Mouse (Mus musculus) left cerebral cortex, adult 2 months (tissue): ENCODE results near the gene Fndc3b. TPM values are rescaled to one million over a fixed set of nuclear protein-coding genes. Genes with fewer than 3 reads are reported as not detected.

Source experiments
- DNase-seq, 2 experiments: peaks; one replicate each; pipeline ENCODE4 v3.0.0; 2021 to 2022; ENCODE audit warnings: low spot score in 2 of 2, mixed read lengths in 1 of 2; ENCODE audit errors: extremely low spot score in 1 of 2
- H3K27ac ChIP-seq: fragments of 200-600 bp; 2 replicates; pipeline ENCODE4 v1.8.1; 2022
- H3K4me3 ChIP-seq: fragments of 200-600 bp; 2 replicates; pipeline ENCODE4 v1.8.1; 2022
- CTCF ChIP-seq: fragments of 200-600 bp; IDR thresholded peaks from 2 replicates; pipeline ENCODE4 v1.8.1; 2022; ENCODE audit warnings: antibody characterized with exemption, mild to moderate bottlenecking, moderate library complexity
- intact Hi-C: fragments of 180-260 bp; cut with DNase I; formaldehyde crosslinking; loops from one replicate; pipeline ENCODE4 v1.15.1; 2025
- total RNA-seq, 2 experiments: library from RNA; stranded (reverse); gene quantifications; 2 replicates each; pipeline ENCODE4 v1.2.3; 2021

The Fndc3b gene
- total RNA-seq, 2 experiments from 2014 or later = 25.1 to 27.7 TPM

GRCm38 (mm10) chr3:27655673-27656072, 55.4 kb downstream of the Fndc3b start:
- intact Hi-C loops = no loop called here
- H3K27ac ChIP-seq = no peak overlapping the region
- no peak for TF ChIP-seq CTCF
- H3K4me3 ChIP-seq = no peak overlapping the region
- no peak for DNase-seq

GRCm38 (mm10) chr3:27655042-27655441, 56.1 kb downstream of the Fndc3b start:
- TF ChIP-seq CTCF = no peak
- no peak for DNase-seq
- intact Hi-C loops = no loop called here

GRCm38 (mm10) chr3:27652451-27653011, 58.6 kb downstream of the Fndc3b start:
- no peak overlapping the region for H3K27ac ChIP-seq
- H3K4me3 ChIP-seq = no peak overlapping the region
- no peak; the same call in 1 of the 2 replicates for TF ChIP-seq CTCF
- no peak for DNase-seq
- intact Hi-C loops = no loop called here

More at GRCm38 (mm10) chr3:27655042-27655441, 56.1 kb downstream of the Fndc3b start:
- Histone ChIP-seq H3K27ac (no peak overlapping the region), H3K4me3 (no peak overlapping the region)

- intact Hi-C loops = no loop called here
- Histone ChIP-seq H3K4me3 (no peak overlapping the region), H3K27ac (no peak overlapping the region; the same call in 1 of the 2 replicates)
- no peak for DNase-seq
- TF ChIP-seq CTCF = no peak
These were observed 59.4 kb downstream of the Fndc3b start for GRCm38 (mm10) chr3:27651731-27652130.

GRCm38 (mm10) chr3:27650083-27650482, 61.0 kb downstream of the Fndc3b start:
- Histone ChIP-seq H3K4me3 (no peak overlapping the region), H3K27ac (no peak overlapping the region)
- no peak for TF ChIP-seq CTCF
- DNase-seq = no peak
- intact Hi-C loops = no loop called here

GRCm38 (mm10) chr3:27649316-27649715, 61.8 kb downstream of the Fndc3b start:
- no peak for DNase-seq
- Histone ChIP-seq H3K4me3 (no peak overlapping the region), H3K27ac (no peak overlapping the region)
- TF ChIP-seq CTCF = no peak
- intact Hi-C loops = no loop called here

GRCm38 (mm10) chr3:27642381-27642780, 68.7 kb downstream of the Fndc3b start:
- H3K27ac ChIP-seq = no peak overlapping the region
- DNase-seq = no peak
- H3K4me3 ChIP-seq = no peak overlapping the region
- intact Hi-C loops = no loop called here
- TF ChIP-seq CTCF = no peak

GRCm38 (mm10) chr3:27639701-27640100, 71.4 kb downstream of the Fndc3b start:
- Histone ChIP-seq H3K4me3 (no peak overlapping the region), H3K27ac (no peak overlapping the region)
- DNase-seq = no peak
- intact Hi-C loops = no loop called here
- TF ChIP-seq CTCF = no peak

GRCm38 (mm10) chr3:27637046-27637661, 74.0 kb downstream of the Fndc3b start:
- TF ChIP-seq CTCF = no peak
- DNase-seq = no peak
- H3K27ac ChIP-seq = no peak overlapping the region
- intact Hi-C loops = no loop called here
- no peak overlapping the region for H3K4me3 ChIP-seq

- DNase-seq = no peak
- Histone ChIP-seq H3K27ac (no peak overlapping the region), H3K4me3 (no peak overlapping the region)
- intact Hi-C loops = no loop called here
- no peak for TF ChIP-seq CTCF
These were observed 75.3 kb downstream of the Fndc3b start for GRCm38 (mm10) chr3:27635776-27636175.

GRCm38 (mm10) chr3:27632880-27633279, 78.2 kb downstream of the Fndc3b start:
- intact Hi-C loops = no loop called here
- TF ChIP-seq CTCF = no peak

GRCm38 (mm10) chr3:27631112-27631511, 80.0 kb downstream of the Fndc3b start:
- no peak for TF ChIP-seq CTCF
- no peak for DNase-seq
- intact Hi-C loops = no loop called here
- no peak overlapping the region for H3K4me3 ChIP-seq
- H3K27ac ChIP-seq = no peak overlapping the region

More at GRCm38 (mm10) chr3:27632880-27633279, 78.2 kb downstream of the Fndc3b start:
- no peak for DNase-seq
- no peak overlapping the region for H3K4me3 ChIP-seq
- H3K27ac ChIP-seq = no peak overlapping the region

GRCm38 (mm10) chr3:27629716-27630115, 81.4 kb downstream of the Fndc3b start:
- H3K4me3 ChIP-seq = no peak overlapping the region
- no peak for TF ChIP-seq CTCF

More at GRCm38 (mm10) chr3:27629716-27630115, 81.4 kb downstream of the Fndc3b start:
- intact Hi-C loops = no loop called here
- H3K27ac ChIP-seq = no peak overlapping the region
- DNase-seq = no peak
